Mouse (Mus musculus) stomach, embryonic 15.5 days (tissue): ENCODE results near the gene E330017A01Rik. TPM values are rescaled to one million over a fixed set of nuclear protein-coding genes. Genes with fewer than 3 reads are reported as not detected.

Source experiments
- ATAC-seq: fragments of 200-750 bp; cut with Nextera tagmentation; 2 replicates; pipeline ENCODE4 v1.8.0; 2017; ENCODE audit warnings: low read depth, moderate number of reproducible peaks, moderate TSS enrichment; ENCODE audit not compliant: insufficient read depth, low FRiP score
- H3K27ac ChIP-seq: fragments of 300-500 bp; sonication (generic); 2 replicates; pipeline ENCODE4 v1.5.1; 2015; ENCODE audit warnings: mild to moderate bottlenecking, inconsistent platforms
- H3K27me3 ChIP-seq: fragments of 300-500 bp; sonication (generic); replicated peaks from 2 replicates; pipeline ENCODE4 v1.6.1; 2015; ENCODE audit warnings: inconsistent platforms
- H3K36me3 ChIP-seq: fragments of 300-500 bp; sonication (generic); 2 replicates; pipeline ENCODE4 v1.6.1; 2015; ENCODE audit warnings: inconsistent platforms
- H3K4me1 ChIP-seq: fragments of 300-500 bp; sonication (generic); 2 replicates; pipeline ENCODE4 v1.6.1; 2015; ENCODE audit warnings: inconsistent platforms
- H3K4me2 ChIP-seq: fragments of 300-500 bp; sonication (generic); 2 replicates; pipeline ENCODE4 v1.6.1; 2015; ENCODE audit warnings: mild to moderate bottlenecking, inconsistent platforms
- H3K4me3 ChIP-seq: fragments of 300-500 bp; sonication (generic); replicated peaks from 2 replicates; pipeline ENCODE4 v1.5.1; 2015; ENCODE audit warnings: inconsistent platforms
- H3K9ac ChIP-seq: fragments of 300-500 bp; sonication (generic); 2 replicates; pipeline ENCODE4 v1.6.1; 2015; ENCODE audit warnings: inconsistent platforms
- H3K9me3 ChIP-seq: fragments of 300-500 bp; sonication (generic); 2 replicates; pipeline ENCODE4 v1.6.1; 2016; ENCODE audit warnings: inconsistent platforms
- WGBS: fragments of 180-500 bp; shearing (Covaris S2); methylation state at CpG from one replicate; pipeline ENCODE4 v1.1.7; 2015; 5-methylcytosine and 5-hydroxymethylcytosine counted together
- polyA plus RNA-seq: library from polyadenylated mRNA; unstranded; fragments of >200 nt; fragmentation: Nextera tagmentation; extraction: Ambion mirVana; gene quantifications from 2 replicates; pipeline ENCODE4 v1.2.1, GENCODE M21; 2015

The E330017A01Rik gene
- polyA plus RNA-seq: not detected in 2 replicates

GRCm38 (mm10) chr16:58638689-58639175, at the start of gene E330017A01Rik:
E330017A01Rik (minus strand) TSS chr16:58638739.
- 65% methylated on average over 3 of the region's 3 CpGs for WGBS
- ATAC-seq: no peak
- H3K4me2 ChIP-seq: no peak within 1 kb of the TSS
- H3K36me3 ChIP-seq: no peaks in the 10 kb centered on the region
- no peak within 1 kb of the TSS for H3K27ac ChIP-seq
- H3K4me1 ChIP-seq: no peaks in the 10 kb centered on the region
- no peak within 1 kb of the TSS for H3K9ac ChIP-seq
- H3K4me3 ChIP-seq: no peak within 1 kb of the TSS
- H3K27me3 ChIP-seq: no peaks in the 10 kb centered on the region
- no peaks in the 10 kb centered on the region for H3K9me3 ChIP-seq

- H3K4me2 ChIP-seq: no peak overlapping the region
- H3K36me3 ChIP-seq: 0 out of 2 replicates have a peak, but pooled peaks cover under 1% of the 10 kb centered on the region
- no peak overlapping the region for H3K27ac ChIP-seq
- ATAC-seq: no peak
- H3K9ac ChIP-seq: no peak overlapping the region
- 67% methylated on average over 20 of the region's 20 CpGs for WGBS
- H3K4me3 ChIP-seq: no peak overlapping the region
- no peaks in the 10 kb centered on the region for H3K4me1 ChIP-seq
- H3K9me3 ChIP-seq: no peaks in the 10 kb centered on the region
- H3K27me3 ChIP-seq: no peaks in the 10 kb centered on the region
Measured at GRCm38 (mm10) chr16:58685548-58686537, 47.3 kb upstream of the E330017A01Rik start.

DNA sequence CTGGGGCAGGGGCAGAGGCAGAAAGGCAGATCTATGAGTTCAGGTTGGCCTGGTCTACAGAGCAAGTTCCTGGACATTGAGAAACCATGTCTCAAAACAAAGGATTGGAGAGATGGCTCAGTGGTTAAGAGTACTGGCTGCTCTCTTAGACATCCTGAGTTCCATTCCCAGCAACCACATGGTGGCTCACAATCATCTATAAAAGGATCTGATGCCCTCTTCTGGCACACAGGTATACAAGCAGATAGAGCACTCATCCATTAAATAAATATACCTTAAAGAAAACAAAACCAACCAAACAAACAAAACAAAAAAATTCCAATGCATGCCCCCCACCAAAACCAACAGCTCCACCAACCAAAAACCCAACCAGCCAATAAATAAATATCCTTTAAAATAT, 46.0 kb upstream of the E330017A01Rik start:
- Histone ChIP-seq H3K27ac (no peak overlapping the region), H3K9ac (no peak overlapping the region), H3K9me3 (no peaks in the 10 kb centered on the region), H3K4me1 (no peaks in the 10 kb centered on the region), H3K27me3 (no peaks in the 10 kb centered on the region), H3K4me2 (no peak overlapping the region), H3K36me3 (0 out of 2 replicates have a peak, but pooled peaks cover 4% of the 10 kb centered on the region), H3K4me3 (no peak overlapping the region)
- no peak for ATAC-seq

DNA sequence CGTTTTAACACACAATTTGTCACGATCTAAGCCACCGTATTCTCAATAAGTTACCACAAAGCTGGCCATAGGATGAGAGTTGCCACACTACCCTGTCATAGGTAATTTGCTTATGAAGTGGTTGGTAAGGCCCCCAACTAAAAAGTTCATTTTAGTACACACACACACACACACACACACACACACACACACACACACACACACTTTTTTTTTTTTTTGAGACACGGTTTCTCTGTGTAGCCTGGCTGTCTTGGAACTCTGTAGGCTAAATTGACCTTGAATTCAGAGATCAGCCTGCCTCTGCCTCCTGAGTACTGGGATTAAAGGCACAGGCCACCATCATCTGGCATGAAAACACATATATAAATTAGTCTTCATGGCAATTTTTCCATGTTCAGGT, 45.4 kb upstream of the E330017A01Rik start:
- 85% methylated on average over 4 of the region's 4 CpGs for WGBS
- Histone ChIP-seq H3K4me1 (no peaks in the 10 kb centered on the region), H3K36me3 (0 out of 2 replicates have a peak, but pooled peaks cover 4% of the 10 kb centered on the region), H3K27ac (no peak overlapping the region), H3K27me3 (no peaks in the 10 kb centered on the region), H3K4me2 (no peak overlapping the region), H3K9me3 (no peaks in the 10 kb centered on the region), H3K9ac (no peak overlapping the region), H3K4me3 (no peak overlapping the region)
- ATAC-seq: no peak

- H3K9me3 ChIP-seq: no peaks in the 10 kb centered on the region
- peaks cover 11% of the 10 kb centered on the region for H3K36me3 ChIP-seq
- ATAC-seq: no peak
- no peak overlapping the region for H3K4me3 ChIP-seq
- 73% methylated on average over 7 of the region's 7 CpGs for WGBS
- no peak overlapping the region for H3K4me2 ChIP-seq
- no peaks in the 10 kb centered on the region for H3K4me1 ChIP-seq
- no peak overlapping the region for H3K9ac ChIP-seq
- H3K27me3 ChIP-seq: no peaks in the 10 kb centered on the region
- H3K27ac ChIP-seq: no peak overlapping the region
Measured at GRCm38 (mm10) chr16:58682870-58683269, 44.3 kb upstream of the E330017A01Rik start.

- 91% methylated on average over 6 of the region's 6 CpGs for WGBS
Measured at GRCm38 (mm10) chr16:58682046-58682445, 43.5 kb upstream of the E330017A01Rik start.

GRCm38 (mm10) chr16:58678660-58679059, 40.1 kb upstream of the E330017A01Rik start:
- no peaks in the 10 kb centered on the region for H3K27me3 ChIP-seq
- no peak overlapping the region for H3K9ac ChIP-seq
- H3K9me3 ChIP-seq: no peaks in the 10 kb centered on the region
- WGBS: 75% methylated on average over 7 of the region's 7 CpGs
- H3K4me1 ChIP-seq: no peaks in the 10 kb centered on the region
- ATAC-seq: no peak
- H3K4me3 ChIP-seq: no peak overlapping the region
- no peak overlapping the region for H3K27ac ChIP-seq
- H3K4me2 ChIP-seq: no peak overlapping the region
- H3K36me3 ChIP-seq: peaks cover 42% of the 10 kb centered on the region

More at GRCm38 (mm10) chr16:58682046-58682445, 43.5 kb upstream of the E330017A01Rik start:
- Histone ChIP-seq H3K27ac (no peak overlapping the region), H3K4me2 (no peak overlapping the region), H3K4me3 (no peak overlapping the region), H3K9me3 (no peaks in the 10 kb centered on the region), H3K27me3 (no peaks in the 10 kb centered on the region), H3K4me1 (no peaks in the 10 kb centered on the region), H3K9ac (no peak overlapping the region), H3K36me3 (peaks cover 18% of the 10 kb centered on the region)
- no peak for ATAC-seq

DNA sequence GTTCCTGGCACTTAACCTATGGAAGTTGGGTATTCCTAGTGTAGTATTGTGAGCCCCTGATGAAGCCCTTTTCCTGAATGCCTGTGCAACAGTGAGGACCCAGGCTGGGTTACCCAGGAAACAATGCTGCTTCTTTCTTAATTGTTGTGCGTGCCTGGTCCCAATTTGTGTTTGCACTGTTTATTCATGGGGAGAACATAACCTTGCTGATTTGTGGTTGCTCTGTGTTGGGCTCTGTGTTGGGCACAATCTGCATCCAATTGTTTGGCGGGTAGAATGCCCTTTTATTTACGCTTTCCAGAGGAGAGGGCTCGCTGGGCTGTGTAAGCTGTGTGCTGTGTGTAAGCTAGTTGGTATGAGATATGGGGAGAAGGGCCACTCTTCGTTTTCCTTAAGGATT, 39.0 kb upstream of the E330017A01Rik start:
- no peak overlapping the region for H3K9ac ChIP-seq
- no peak overlapping the region for H3K4me3 ChIP-seq
- no peaks in the 10 kb centered on the region for H3K4me1 ChIP-seq
- H3K27ac ChIP-seq: no peak overlapping the region
- 88% methylated on average over 5 of the region's 5 CpGs for WGBS
- H3K36me3 ChIP-seq: peaks cover 47% of the 10 kb centered on the region
- H3K4me2 ChIP-seq: no peak overlapping the region
- no peak for ATAC-seq
- H3K9me3 ChIP-seq: no peaks in the 10 kb centered on the region
- no peaks in the 10 kb centered on the region for H3K27me3 ChIP-seq

DNA sequence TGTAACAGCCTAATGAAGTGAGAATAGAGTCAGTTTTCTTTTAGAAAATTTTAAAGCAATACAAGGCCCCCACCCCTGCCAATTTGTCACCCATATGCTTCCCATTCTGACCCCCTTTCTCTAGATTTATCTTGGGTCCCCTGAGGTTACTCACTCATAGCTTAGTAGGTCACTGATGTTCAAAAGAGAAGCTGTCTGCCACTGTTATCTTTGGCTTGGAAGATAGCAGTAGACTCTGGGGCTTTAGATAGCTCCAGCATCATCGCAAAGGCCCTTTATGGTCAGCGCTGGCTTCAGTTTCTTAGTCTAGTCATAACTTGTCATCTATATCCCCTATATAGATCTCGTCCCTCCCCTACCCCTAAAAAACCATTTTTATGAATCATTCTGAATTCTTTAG, 38.1 kb upstream of the E330017A01Rik start:
- no peak overlapping the region for H3K27ac ChIP-seq
- peaks cover 47% of the 10 kb centered on the region for H3K36me3 ChIP-seq
- no peak overlapping the region for H3K9ac ChIP-seq
- ATAC-seq: no peak
- H3K4me3 ChIP-seq: no peak overlapping the region
- H3K27me3 ChIP-seq: no peaks in the 10 kb centered on the region
- no peaks in the 10 kb centered on the region for H3K9me3 ChIP-seq
- 82% methylated on average over 3 of the region's 3 CpGs for WGBS
- H3K4me2 ChIP-seq: no peak overlapping the region
- H3K4me1 ChIP-seq: no peaks in the 10 kb centered on the region

GRCm38 (mm10) chr16:58676156-58676555, 37.6 kb upstream of the E330017A01Rik start:
- Histone ChIP-seq H3K36me3 (peaks cover 47% of the 10 kb centered on the region), H3K9me3 (no peaks in the 10 kb centered on the region), H3K4me3 (no peak overlapping the region), H3K4me1 (no peaks in the 10 kb centered on the region), H3K27me3 (no peaks in the 10 kb centered on the region), H3K4me2 (no peak overlapping the region), H3K27ac (no peak overlapping the region), H3K9ac (no peak overlapping the region)
- ATAC-seq: no peak
- 87% methylated on average over 7 of the region's 7 CpGs for WGBS

DNA sequence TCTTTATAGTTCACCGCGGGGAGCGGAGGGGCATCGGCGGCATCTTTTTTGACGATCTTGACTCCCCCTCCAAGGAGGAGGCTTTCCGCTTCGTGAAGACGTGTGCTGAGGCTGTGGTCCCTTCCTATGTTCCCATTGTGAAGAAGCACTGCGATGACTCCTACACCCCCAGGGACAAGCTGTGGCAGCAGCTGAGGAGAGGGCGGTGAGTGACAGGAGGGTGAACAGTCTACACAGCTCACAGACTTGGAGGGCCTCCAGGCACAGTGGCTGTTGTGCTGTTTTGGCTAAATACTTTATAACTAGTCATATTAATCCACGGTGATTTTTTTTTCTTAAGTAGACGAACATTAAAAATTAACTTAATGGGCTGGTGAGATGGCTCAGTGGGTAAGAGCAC, 36.7 kb upstream of the E330017A01Rik start:
- H3K4me3 ChIP-seq: no peak overlapping the region
- no peak overlapping the region for H3K4me2 ChIP-seq
- peaks cover 43% of the 10 kb centered on the region for H3K36me3 ChIP-seq
- ATAC-seq: no peak
- WGBS: 95% methylated on average over 13 of the region's 13 CpGs
- no peak overlapping the region for H3K9ac ChIP-seq
- no peak overlapping the region for H3K27ac ChIP-seq
- H3K4me1 ChIP-seq: no peaks in the 10 kb centered on the region
- H3K27me3 ChIP-seq: no peaks in the 10 kb centered on the region
- H3K9me3 ChIP-seq: no peaks in the 10 kb centered on the region

GRCm38 (mm10) chr16:58673811-58674410, 35.4 kb upstream of the E330017A01Rik start:
- Histone ChIP-seq H3K27ac (no peak overlapping the region), H3K27me3 (no peaks in the 10 kb centered on the region), H3K9ac (no peak overlapping the region), H3K4me2 (no peak overlapping the region), H3K9me3 (no peaks in the 10 kb centered on the region), H3K36me3 (peaks cover 43% of the 10 kb centered on the region), H3K4me3 (no peak overlapping the region), H3K4me1 (no peaks in the 10 kb centered on the region)
- 92% methylated on average over 15 of the region's 15 CpGs for WGBS
- ATAC-seq: no peak
